Mouse (Mus musculus) B cell, adult (primary cell): ENCODE data around the gene Ces2b. TPM values are rescaled to one million over a fixed set of nuclear protein-coding genes. Genes with fewer than 3 reads are reported as not detected.

Experiments used
- total RNA-seq: library from RNA; stranded (reverse); gene quantifications from 4 replicates; pipeline ENCODE4 v1.2.4, GENCODE M21; 2023; ENCODE audit not compliant: inconsistent age

The Ces2b gene
- total RNA-seq: not detected in 4 replicates

GRCm38 (mm10) chr8:104831440-104831839 lies at the start of gene Ces2b:
Ces2b (plus strand) TSS chr8:104831572.

GRCm38 (mm10) chr8:104846831-104847230 lies 15.5 kb downstream of the Ces2b start, which contains the start of gene Ces2c:
Ces2c (plus strand) TSS chr8:104847068.

Other genes with a start within 250 kb of the Ces2b start
- 9.1 to 9.9 TPM (median 9.3 TPM) in 4 replicates for gene Pdp2, start 240.1 kb upstream of the Ces2b start, total RNA-seq
- gene Cdh16, start 207.2 kb upstream of the Ces2b start, total RNA-seq: not detected in 4 replicates
- 27.1 to 35.5 TPM (median 32.1 TPM) in 4 replicates for gene Rrad, start 200.2 kb upstream of the Ces2b start, total RNA-seq
- gene Ciao2b, start 189.6 kb upstream of the Ces2b start, total RNA-seq: 25.5 to 31.5 TPM (median 28.1 TPM) in 4 replicates
- not detected in 4 replicates for gene Ces2a, start 97.6 kb upstream of the Ces2b start, total RNA-seq
- gene Ces2c, start 15.5 kb downstream of the Ces2b start, total RNA-seq: not detected in 4 replicates
- gene Ces2e, start 94.7 kb downstream of the Ces2b start, total RNA-seq: not detected in 4 replicates
- gene Ces2f, start 115.8 kb downstream of the Ces2b start, total RNA-seq: not detected in 4 replicates
- gene Ces2g, start 130.1 kb downstream of the Ces2b start, total RNA-seq: 0.18 to 0.26 TPM in 2 of 4 replicates, not detected in the others
- gene Ces2h, start 169.3 kb downstream of the Ces2b start, total RNA-seq: not detected in 4 replicates
- not detected in 4 replicates for gene Ces3a, start 217.0 kb downstream of the Ces2b start, total RNA-seq